Mouse (Mus musculus) testis, postnatal 10 days (tissue): ENCODE data around the gene Ikbip.

Experiments used
- DNase-seq: peaks from one replicate; pipeline ENCODE4 v3.0.0; 2021; ENCODE audit warnings: low spot score

The Ikbip gene

DNA sequence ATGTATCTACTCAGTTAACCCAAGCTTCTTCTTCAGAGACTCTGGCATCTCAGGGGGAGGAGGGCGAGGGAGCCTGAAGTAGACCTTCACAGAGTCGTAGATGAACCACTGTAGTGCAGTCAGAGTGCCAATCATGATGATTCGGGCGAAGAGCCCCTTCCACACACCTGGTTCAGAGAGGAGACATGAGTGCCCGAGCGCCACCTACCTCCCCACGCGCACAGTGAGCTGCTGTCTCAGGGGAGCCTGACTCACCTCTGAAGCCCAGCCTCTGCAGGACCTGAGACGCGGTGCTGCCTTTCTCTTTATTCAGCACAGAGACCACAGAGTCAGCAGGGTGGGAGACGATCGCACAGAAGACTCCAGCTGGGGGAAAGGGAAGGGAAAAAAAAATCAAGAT, 34.2 kb downstream of the Ikbip start:
- DNase-seq: no peak

DNA sequence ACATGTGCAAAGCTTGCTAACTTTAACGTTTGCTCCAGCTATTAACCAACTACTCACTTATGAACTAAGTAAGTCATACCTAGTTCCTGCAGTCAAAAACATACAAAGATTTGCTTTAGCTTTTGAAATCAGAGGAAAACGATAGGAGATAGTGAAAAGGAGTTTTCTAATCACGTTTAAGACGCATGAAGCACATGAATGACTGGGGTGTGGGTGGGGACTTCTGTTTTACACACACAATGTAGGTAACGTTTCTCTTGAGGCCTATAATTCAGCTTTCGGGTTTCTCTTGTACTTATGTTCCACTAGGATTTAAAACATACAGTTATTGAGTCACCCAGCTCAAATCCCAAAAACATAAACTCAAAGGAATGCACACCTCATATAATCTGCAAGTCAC, 39.9 kb downstream of the Ikbip start:
- DNase-seq: no peak

DNA sequence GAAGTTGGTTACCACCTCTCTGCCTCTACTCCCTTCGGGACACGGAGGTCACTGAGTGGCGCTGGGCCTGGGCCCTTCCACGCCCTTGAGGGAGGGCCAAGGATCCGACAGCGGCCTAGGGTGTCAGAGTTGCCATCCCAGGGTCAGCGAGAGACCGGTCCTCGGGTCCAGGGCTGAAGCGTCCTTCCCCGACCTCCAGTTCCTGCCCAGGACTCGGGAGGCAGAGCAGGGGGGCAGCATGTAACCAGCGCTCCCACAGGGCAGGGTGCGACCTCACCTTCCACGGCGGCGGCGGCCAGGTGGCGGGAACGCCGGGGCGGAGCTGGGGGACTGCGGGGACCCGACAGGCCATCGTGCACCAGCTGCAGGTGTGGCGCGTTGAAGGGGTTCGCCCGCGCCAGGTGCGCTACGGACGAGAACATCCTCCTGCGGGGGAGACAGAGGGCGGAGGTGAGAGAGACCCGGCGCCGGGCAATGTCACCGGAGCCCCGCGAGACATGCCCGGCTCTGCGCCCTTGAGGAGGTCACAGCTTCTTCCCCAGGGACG, 40.6 kb downstream of the Ikbip start:
- no peak for DNase-seq

DNA sequence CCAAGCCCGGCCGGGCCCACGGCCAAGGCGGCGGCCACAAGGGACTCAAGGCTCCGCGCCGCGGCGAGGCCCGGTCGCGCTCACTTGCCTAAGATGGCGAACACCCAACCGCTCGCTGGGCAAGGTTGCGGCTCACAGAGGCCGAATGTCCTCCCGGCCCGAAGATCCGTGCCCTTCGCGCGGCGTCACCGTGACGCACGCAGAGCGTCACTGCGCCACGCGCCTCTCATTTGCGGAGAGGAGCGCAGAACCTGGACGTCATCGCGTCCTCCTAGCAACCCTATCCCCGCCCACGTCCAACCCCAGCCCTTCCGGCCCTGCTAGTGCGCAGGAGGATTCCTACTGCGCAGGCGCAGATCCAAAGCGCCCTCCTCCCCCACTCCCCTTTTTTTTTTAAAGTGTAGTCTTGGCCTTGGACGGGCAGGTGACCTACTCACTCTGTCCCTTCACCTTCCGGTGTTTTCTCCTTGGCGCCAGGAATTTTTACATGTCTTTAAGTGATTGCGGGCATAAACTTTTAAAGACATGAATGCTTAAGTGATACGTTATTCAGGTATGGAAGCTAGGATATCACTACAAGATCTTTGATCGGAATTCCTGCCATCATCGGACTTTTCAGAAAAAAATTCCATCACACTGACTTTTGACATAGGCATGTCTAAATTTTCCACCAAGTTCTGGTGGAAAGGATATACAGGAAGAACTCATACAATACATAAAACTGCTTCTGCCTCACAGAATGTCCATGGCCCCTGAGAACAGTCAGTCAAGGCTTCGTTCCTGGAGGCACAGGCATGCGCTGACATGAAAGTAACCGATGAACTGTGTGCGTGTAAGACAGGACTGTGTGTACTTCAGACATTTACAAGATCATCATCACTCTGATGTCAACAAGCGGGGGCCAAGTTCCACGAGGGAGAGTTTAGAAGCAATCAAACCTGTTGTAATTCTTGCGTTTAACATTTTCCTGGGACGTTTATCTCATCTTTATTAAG, 41.4 kb downstream of the Ikbip start, which contains the start of gene Slc25a3:
TSS of gene Slc25a3 (minus strand) at position 232 of the 995 bp plus-strand sequence.
- DNase-seq: peak; percentile 99

DNA sequence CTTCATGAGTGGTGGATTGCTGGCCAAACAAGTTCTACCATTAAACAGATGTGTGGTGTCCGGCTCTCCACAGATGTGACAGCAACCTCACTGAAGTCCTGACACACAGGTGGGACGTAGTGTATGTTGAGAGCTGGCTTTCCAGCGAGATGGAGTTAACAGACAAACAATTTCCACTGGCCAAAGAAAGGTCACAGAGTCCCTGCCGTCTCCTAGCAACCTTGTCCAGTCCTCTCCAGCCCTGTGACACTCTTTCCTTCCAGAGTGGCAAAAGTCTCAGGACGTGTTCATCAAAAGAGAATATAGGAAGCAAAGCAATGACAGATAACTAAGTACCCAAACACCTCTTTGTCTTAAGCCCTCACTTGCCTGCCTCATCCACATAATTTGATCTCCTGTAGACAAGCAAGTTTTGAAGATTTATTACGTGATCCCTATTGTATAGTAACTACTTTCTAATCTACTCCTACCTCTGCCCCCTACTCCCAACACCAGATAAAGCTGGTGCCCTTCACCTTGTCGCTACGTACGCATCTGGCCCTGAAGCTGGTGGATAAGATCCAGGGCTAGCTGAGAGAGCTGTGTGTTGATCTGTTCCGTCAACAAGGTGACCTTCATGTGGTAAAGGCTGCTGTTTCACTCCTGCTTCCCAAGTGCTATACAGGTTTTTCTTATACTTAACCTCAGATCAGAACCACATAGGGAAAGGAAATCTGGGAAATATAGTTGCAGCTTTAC, 44.0 kb downstream of the Ikbip start:
- DNase-seq: no peak

DNA sequence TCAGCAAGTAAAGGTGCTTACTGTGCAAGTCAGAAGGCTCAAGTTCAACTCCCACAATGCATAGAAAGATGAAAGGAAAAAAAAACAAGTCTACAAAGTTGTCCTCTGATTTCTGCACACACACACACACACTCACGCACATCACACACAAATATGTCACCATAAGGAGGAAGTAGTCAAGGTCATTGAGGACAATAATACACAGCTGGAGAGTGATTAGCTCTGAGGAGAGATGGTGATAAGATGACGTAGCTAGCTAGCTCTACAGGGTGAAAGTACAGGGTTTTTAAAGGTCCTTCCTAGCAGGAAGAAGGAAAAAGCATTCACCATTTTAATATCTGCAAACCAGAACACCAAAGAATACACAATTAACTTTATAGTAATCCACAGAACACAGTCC, 44.7 kb downstream of the Ikbip start:
- DNase-seq: no peak

DNA sequence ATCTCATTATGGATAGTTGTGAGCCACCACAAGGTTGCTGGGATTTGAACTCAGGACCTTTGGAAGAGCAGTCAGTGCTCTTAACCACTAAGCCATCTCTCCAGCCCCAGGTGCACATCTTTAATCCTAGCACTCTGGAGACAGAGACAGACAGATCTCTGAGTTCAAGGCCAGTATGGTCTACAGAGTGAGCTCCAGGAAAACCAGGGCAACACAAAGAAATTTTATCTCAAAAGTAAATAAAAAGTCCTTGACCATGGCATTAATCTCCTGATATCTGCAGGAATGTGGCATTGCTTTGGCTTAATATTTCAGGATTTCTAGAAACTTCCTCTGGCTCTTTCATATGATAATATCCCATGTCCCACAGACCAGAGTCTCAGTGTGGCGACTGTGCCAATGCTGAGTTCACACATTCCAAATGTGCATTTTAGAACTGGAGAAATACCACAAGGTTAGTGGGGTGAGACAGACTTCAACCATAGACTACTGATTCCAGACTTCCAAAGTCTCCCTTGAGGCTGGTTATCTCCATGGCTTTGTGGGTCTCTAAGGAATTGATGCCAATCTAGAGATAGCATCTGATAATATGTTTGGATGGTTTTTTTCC, 45.9 kb downstream of the Ikbip start:
- DNase-seq: no peak

DNA sequence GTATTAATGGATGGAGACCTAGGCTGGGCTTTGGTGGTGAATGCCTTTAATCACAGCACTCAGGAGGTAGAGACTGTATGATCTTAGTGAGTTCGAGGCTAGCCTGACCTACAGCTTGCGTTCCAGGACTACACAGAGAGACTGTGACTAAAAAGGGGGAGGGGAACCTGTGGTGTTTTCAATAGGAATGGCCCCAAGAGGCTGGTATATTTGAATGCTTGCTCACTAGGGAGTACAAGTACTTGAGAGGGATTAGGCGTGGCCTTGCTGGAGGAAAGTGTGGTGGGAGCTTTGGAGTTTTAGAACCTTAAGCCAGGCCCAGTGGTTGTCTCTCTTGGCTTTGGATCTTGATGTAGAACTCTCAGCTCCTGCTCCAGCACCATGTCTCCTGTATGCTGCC, 48.1 kb downstream of the Ikbip start:
- no peak for DNase-seq

DNA sequence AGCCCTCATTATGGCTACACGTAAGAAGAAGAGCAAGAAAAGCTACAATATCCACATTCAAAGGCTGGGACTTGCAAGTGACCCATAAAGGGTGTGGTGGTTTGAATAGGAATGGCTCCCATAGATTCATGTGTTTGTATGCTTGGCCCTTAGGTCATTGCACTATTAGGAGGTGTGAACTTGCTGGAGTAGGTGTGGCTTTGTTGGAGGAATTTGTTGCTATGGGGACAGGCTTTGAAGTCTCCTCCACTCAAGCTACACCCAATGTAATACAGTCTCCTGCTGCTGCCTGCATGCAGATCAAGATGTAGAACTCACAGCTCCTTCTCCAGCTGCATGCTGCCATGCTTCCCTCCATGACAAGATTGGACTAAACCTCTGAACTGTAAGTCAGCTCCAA, 48.8 kb downstream of the Ikbip start:
- no peak for DNase-seq

DNA sequence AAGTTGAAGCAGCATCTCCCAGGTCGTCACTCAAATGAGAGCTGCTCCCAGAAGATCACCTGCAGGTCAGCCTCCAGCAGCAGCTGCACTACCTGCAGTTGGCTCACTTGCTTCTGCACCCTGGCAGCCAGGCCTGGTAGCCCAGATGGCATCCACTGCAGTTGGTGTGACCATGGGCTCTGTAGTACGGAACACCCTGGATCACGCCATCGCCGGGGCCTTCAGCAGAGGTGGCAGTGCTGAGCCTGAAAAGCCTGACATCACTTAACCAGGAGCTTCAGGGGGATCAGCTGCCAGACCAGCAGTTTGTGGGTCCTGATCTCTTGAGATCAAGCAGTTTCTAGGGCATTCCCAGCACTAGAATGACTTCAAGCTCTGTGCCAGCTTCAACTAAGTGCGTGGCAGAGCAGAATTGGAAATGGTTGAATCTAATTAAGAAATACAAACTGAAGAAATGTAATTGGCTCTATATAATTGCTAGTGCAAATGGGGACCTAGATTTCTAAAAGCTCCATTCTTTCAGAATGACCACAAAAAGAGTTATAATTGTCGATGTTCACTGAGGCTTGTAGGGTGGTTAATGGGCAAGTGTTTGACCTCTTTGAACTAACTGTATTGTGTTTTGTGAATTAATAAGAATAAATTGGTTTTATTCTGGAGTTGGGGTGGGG, 52.7 kb downstream of the Ikbip start:
- DNase-seq: no peak

DNA sequence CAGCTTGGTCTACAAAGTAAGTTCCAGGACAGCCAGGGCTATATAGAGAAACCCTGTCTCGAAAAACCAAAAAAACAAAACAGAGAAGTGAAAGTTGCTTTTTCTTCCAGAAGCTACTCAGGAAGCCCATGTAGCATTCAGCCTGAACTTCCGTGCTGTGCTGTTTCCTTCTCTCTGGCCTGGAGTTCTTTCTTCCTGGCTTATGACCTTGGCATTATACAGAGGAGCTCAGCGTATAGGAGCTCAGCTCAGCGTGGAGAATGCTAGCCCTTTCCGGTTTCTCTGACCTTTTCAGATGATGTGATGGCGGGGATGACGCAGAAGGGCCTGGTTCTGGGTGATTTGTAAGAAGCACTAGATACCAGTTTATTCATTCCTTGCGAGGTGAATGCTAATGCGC, 54.7 kb downstream of the Ikbip start:
- no peak for DNase-seq

DNA sequence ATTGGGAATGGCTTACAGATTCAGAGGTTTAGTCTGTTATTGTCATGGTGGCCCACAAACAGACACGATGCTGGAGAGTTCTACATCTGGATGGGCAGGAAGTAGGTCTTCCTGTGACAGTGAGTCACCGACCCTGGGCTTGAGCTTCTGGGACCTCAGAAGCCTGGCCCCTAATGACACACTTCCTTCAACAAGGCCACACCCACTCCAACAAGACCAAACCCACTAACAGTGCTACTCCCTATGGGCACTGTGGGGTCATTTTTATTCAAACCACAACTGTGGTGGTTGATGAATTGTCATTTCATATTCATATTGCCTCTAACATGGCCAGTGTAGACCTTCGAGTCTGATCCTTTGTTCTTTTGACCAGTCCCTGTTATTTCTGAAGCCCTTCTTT, 55.6 kb downstream of the Ikbip start:
- DNase-seq: no peak

DNA sequence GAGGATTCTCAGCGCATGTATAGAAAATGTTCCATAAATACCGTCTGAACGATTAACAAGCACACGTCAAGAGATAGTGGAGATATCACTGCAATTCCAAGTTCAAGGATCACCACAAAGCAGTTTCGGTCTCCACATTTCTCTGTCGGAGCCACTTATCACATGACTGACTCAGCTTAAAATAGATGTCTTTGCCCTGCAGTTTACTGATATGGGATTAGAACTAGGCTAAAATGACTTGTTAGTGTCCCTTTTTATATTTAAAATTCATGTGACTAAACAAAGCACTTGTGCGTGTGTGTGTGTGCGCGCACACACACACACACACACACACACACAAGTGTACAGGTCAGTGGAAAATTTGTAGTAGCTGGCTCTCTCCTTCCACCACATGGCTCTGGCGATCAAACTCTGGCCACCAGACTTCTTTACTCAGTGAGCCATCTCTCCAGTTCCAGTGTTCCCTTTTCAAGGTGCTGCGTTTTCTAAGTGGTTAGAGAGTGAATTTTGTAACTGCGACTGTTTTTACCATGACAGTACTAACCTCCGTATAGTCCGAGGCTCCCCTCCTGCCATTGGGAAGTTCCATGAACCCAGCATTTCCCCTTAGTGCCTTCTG, 56.5 kb downstream of the Ikbip start:
- DNase-seq: no peak

DNA sequence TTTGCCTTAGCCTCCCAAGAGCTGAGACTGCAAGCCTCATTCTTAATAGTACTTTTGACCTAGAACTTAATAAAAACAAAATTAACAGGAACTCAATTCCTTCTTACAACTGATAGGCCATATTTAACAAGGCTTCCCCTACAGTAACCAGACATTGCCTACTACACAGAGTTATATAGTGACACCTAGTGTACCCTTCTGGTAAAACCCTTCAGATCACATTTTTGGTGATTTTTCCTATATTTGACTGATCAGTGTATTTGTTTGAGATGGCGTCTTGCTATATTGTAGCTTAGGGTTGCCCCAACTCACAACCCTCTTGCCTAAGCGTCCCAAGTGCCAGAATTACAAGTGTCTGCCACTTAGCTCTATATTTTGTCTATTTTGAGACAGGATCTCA, 58.8 kb downstream of the Ikbip start:
- DNase-seq: no peak

DNA sequence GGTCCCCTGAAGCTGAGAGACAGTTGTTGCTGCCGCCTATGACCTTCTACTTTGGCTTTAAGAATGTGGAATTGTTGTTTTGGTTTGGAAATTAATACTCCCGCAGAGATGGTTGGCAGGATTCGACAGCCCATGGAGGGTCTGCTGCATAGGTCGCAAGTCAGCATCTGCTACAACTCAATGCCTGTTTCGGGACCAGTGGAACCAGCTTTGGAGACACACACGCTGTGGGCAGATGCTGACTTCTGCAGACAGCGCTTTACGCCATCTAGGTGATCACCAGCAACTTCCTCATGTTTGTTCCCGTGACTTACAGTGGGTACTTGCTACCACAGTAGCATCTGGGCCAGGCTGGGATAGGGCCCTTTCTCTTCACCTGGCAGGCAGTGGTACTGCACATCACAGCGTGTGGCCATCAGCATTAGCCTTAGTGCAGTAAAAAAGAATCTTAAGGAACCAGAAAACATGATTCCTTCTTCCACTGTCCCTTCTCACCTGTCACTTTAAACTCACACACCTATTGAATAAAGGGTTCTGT, 60.0 kb downstream of the Ikbip start:
- DNase-seq: no peak

DNA sequence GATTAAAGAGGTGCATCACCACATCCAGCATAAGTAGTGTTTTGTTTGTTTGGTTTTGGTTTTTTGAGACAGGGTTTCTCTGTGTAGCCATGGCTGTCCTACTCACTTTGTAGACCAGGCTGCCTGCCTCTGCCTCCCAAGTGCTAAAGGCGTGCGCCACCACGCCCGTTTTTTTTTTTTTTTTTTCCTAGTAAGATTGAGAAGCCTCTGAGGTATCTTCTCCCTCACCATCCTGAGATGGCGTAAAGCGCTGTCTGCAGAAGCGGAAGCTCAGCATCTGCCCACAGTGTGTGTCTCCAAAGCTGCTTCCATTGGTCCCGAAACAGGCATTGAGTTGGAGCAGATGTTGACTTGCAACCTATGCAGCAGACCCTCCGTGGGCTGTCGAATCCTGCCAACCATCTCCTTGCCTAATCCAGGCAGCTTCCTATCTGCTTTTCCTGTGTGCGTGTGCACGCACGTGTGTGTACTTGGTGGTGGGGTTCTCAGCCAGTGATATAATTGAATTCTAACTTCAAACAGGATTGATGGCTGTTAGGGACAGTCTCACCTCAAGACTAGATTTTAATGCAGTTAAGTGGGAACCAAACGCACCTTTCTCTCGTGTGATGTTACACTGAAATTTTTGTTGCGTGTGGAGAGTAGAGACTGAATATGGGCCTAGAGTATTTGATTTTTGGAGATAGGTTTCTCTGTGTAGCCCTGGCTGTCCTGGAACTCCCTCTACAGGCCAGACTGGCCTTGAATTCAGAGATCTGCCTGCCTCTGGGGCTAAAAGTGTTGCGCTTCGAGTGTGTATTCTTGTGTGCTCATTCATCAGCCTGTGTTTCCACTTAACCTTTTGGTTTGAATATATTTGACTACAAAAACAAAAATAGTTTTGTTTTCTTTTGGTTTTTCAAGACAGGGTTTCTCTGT, 60.8 kb downstream of the Ikbip start:
- DNase-seq: no peak

DNA sequence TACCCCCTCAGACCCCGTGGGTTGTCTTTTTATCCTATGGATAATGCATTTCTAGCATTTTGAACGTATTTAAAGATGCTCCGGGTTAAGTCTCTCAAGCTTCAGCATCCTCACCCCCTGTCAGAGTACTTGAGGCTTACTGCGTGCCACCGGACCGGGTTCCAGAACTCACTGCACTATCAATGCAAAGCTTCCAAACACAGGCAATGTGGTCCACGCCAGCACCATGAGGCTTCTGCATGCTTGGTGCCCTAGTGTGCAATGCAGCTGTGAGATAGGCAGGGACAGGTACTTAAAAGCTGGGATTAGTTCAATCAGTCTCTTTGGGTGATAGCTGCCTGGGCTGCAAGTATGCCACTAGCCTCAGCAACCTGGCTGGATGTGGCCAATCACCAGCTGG, 62.7 kb downstream of the Ikbip start:
- DNase-seq: no peak
